Mouse (Mus musculus): ENCODE data around the gene Ggt7. TPM values are rescaled to one million over a fixed set of nuclear protein-coding genes. Genes with fewer than 3 reads are reported as not detected.
A peak's percentile ranks its signal among the peaks of the same experiment; 100 is the strongest.
"Not testable (repeated sequence)": the region's sequence is repeated elsewhere in the genome, so short reads cannot be mapped to it uniquely, and the experiment has no call there.

Ggt7 gene
- total RNA-seq, 2 experiments from 2014 or later, result 0.41 to 0.80 TPM

- DNase-seq, result no peak
Measured at GRCm38 (mm10) chr2:155507721-155508470, 10.1 kb downstream of the Ggt7 start.

GRCm38 (mm10) chr2:155505811-155506210, 12.2 kb downstream of the Ggt7 start:
- DNase-seq, result no peak

GRCm38 (mm10) chr2:155504440-155505355, 13.3 kb downstream of the Ggt7 start:
- no peak for DNase-seq

- DNase-seq, result no peak
Measured at GRCm38 (mm10) chr2:155502596-155502995, 15.4 kb downstream of the Ggt7 start.

- DNase-seq, result no peak
Measured at GRCm38 (mm10) chr2:155490998-155491397, 27.0 kb downstream of the Ggt7 start.

- no peak for DNase-seq
Measured at GRCm38 (mm10) chr2:155482021-155482420, 36.0 kb downstream of the Ggt7 start.

GRCm38 (mm10) chr2:155473570-155474088, 44.4 kb downstream of the Ggt7 start, which contains the start of gene Ncoa6:
Gene Ncoa6, minus strand, starts transcription at chr2:155473894.
- peak; percentile 81 for DNase-seq

GRCm38 (mm10) chr2:155472671-155473569, 45.1 kb downstream of the Ggt7 start:
- peak; percentile 42 for DNase-seq

- no peak for DNase-seq
Measured at GRCm38 (mm10) chr2:155466861-155467260, 51.2 kb downstream of the Ggt7 start.

- no peak for DNase-seq
Measured at GRCm38 (mm10) chr2:155453591-155453990, 64.4 kb downstream of the Ggt7 start.

- no peak for DNase-seq
Measured at GRCm38 (mm10) chr2:155451256-155451655, 66.8 kb downstream of the Ggt7 start.

- DNase-seq, result not testable (repeated sequence)
Measured at GRCm38 (mm10) chr2:155447906-155448305, 70.1 kb downstream of the Ggt7 start.

- DNase-seq, result no peak
Measured at GRCm38 (mm10) chr2:155443446-155443845, 74.6 kb downstream of the Ggt7 start.

- DNase-seq, result no peak
Measured at GRCm38 (mm10) chr2:155442916-155443315, 75.1 kb downstream of the Ggt7 start.

Other genes starting within 250 kb of the Ggt7 start
- gene Map1lc3a, start 241.9 kb downstream of the Ggt7 start, total RNA-seq (2021), result 100 to 1,000 TPM; 243 to 291 TPM
- gene Pigu, start 160.8 kb downstream of the Ggt7 start, total RNA-seq (2021), result 10 to 100 TPM; 19.7 to 24.9 TPM
- gene Trp53inp2, start 137.2 kb downstream of the Ggt7 start, total RNA-seq (2021), result 100 to 1,000 TPM; 406 to 449 TPM
- gene Ncoa6, start 44.3 kb downstream of the Ggt7 start, total RNA-seq (2021), result 10 to 100 TPM; 13.0 to 13.8 TPM
- 10 to 100 TPM; 27.0 to 31.2 TPM for gene Acss2, start 289 bp downstream of the Ggt7 start, total RNA-seq (2021)
- 1 to 10 TPM; 5.6 to 5.9 TPM for gene Gss, start 74.6 kb upstream of the Ggt7 start, total RNA-seq (2021)
- gene Myh7b, start 93.0 kb upstream of the Ggt7 start, total RNA-seq (2021), result 1 to 10 TPM in 1 of 2 experiments, under 1 TPM in 1; 0.88 to 5.0 TPM
- gene Trpc4ap, start 174.1 kb upstream of the Ggt7 start, total RNA-seq (2021), result 10 to 100 TPM; 84.3 to 86.1 TPM
- gene Edem2, start 211.2 kb upstream of the Ggt7 start, total RNA-seq (2021), result 1 to 10 TPM; 3.9 to 5.0 TPM
- gene Gm17581, start 217.6 kb upstream of the Ggt7 start, total RNA-seq (2021), result not detected
- 10 to 100 TPM in 1 of 2 experiments, 1 to 10 TPM in 1; 5.9 to 12.4 TPM for gene Procr, start 232.9 kb upstream of the Ggt7 start, total RNA-seq (2021)